Mouse (Mus musculus): ENCODE data around the gene Hspg2.

Gene Hspg2

DNA sequence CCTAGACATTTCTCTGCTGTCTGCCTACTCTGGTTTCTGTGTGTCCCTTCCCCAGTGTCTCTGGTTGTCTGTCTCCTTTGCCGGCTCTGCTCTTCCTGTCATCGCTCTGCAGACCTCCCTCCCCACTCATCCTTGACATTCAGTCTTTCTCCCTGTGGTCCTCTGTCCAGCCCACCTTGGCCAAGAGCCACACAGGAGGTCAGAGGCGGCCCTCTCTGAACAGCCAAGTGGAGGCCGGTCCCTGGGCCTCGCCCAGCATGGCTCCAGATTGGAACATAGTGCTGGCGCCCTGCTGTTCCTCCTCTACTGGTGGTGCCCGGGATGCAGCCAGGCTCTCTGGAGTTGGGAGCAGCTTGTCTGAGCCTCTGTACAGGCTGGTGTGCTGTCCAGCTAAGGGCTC lies 34.2 kb downstream of the Hspg2 start:
- no peak for DNase-seq

- DNase-seq: no peak
Observed at GRCm38 (mm10) chr4:137503509-137503971, 35.0 kb downstream of the Hspg2 start.

- no peak for DNase-seq
Observed at GRCm38 (mm10) chr4:137506629-137507028, 38.1 kb downstream of the Hspg2 start.

- DNase-seq: no peak
Observed at GRCm38 (mm10) chr4:137509528-137509927, 41.0 kb downstream of the Hspg2 start.

DNA sequence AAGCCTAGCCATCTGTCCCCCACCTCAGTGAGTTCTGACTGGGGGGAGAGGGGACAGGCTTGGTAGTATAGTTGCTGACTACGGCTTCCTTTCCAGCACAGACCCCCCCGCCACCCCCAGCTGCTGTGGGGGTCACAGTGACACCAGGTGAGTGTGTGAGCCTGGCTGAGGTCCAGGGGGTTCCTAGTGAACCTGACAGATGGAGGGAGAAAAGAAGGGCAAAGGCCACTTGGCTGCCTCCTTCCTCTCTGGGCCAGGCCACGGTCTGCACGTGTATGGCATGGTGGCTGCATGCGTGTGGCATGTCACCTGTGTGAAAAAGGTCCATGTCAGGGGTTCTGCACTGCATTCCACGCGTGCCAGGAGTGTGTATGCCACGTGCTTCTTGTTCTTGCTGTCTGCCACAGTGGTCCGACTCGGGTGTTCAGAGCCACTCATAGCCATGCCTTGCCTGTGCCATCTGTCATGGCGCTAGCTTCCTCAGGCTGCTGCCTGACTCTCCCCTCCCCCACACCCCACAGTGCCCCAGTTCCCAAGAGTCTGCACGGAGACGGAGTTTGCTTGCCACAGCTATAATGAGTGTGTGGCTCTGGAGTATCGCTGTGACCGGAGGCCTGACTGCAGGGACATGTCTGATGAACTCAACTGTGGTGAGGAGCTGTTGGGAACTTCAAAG lies 41.6 kb downstream of the Hspg2 start:
- DNase-seq: no peak

GRCm38 (mm10) chr4:137512897-137513296 lies 44.3 kb downstream of the Hspg2 start:
- no peak for DNase-seq

- DNase-seq: no peak
Observed at GRCm38 (mm10) chr4:137517989-137518691, 49.6 kb downstream of the Hspg2 start.

DNA sequence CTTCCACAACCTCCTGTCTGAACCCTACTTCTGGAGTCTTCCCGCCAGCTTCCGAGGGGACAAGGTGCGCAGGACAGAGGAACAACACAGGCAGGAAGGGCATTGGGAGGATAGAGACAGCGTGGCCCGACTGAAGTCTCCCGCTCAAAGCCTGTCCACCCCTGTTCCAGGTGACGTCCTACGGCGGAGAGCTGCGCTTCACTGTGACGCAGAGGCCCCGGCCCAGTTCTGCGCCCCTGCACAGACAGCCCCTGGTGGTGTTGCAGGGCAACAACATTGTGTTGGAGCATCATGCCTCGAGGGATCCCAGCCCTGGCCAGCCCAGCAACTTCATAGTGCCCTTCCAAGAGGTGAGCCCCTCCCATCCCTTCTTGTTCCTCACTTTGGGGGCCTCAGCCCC lies 50.2 kb downstream of the Hspg2 start:
- DNase-seq: no peak

GRCm38 (mm10) chr4:137520346-137520745 lies 51.8 kb downstream of the Hspg2 start:
- DNase-seq: peak; percentile 34

- peak; percentile 61 for DNase-seq
Observed at GRCm38 (mm10) chr4:137521966-137522365, 53.4 kb downstream of the Hspg2 start.

DNA sequence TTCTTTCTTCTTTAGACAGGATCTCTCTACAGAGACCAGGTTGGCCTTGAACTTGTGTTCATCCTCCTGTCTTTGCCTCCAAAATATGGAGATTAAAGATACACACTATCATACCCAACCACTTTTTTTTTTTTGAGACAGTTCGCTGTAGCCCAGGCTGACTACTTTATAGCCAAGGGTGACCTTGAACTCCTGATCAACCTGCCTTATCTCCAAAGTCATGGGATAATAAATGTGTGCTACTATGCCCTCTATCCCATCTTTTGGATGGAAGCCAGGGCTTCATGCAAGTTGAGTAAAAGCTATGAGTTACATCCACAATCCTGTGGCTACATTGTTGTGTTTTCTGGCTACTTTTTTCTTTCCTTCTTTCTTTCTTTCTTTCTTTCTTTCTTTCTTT lies 56.9 kb downstream of the Hspg2 start:
- no peak for DNase-seq

GRCm38 (mm10) chr4:137527368-137527767 lies 58.8 kb downstream of the Hspg2 start:
- no peak for DNase-seq

- no peak for DNase-seq
Observed at GRCm38 (mm10) chr4:137527872-137528271, 59.3 kb downstream of the Hspg2 start.

GRCm38 (mm10) chr4:137540356-137540755 lies 71.8 kb downstream of the Hspg2 start:
- DNase-seq: no peak

GRCm38 (mm10) chr4:137542968-137543367 lies 74.4 kb downstream of the Hspg2 start:
- DNase-seq: no peak

GRCm38 (mm10) chr4:137545568-137545967 lies 77.0 kb downstream of the Hspg2 start:
- no peak for DNase-seq

- peak; percentile 34 for DNase-seq
Observed at GRCm38 (mm10) chr4:137546003-137546525, 77.5 kb downstream of the Hspg2 start.

DNA sequence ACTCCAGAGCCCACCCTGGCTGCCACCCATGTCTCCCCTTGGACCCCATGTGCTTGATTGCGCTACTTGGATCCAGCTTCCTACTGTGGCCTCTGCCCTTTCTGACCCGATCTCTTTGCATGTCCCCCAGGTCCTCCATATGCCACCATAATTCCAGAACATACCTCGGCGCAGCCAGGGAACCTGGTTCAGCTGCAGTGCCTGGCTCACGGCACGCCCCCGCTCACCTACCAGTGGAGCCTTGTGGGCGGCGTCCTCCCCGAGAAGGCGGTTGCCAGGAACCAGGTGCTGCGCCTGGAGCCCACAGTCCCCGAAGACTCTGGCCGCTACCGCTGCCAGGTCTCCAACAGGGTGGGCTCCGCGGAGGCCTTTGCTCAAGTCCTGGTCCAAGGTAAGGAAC lies 84.9 kb downstream of the Hspg2 start:
- DNase-seq: peak; percentile 68

DNA sequence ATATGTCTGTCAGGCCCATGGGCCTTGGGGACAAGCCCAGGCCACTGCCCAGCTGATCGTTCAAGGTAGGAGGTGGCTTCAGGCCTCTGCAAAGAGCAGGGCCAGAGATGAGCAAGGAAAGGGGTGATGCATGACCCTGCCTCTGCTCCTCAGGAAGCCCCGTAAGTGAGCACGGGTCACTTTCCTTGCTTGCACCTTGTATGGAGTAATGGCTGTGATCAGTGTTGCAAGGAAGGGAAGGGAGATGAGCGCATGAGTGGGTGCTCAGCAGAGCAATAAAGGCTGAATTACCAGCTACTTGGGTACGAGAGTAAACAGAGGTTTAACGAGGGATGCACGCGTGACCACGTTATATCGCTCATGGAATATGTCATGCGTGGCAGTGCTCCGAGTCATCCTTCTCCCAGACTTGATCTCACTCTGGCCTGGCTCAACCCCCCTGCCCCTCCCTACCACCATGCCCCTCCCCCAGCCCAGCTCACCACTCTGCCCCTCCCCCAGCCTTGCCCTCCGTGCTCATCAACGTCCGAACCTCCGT lies 88.2 kb downstream of the Hspg2 start:
- DNase-seq: no peak

DNA sequence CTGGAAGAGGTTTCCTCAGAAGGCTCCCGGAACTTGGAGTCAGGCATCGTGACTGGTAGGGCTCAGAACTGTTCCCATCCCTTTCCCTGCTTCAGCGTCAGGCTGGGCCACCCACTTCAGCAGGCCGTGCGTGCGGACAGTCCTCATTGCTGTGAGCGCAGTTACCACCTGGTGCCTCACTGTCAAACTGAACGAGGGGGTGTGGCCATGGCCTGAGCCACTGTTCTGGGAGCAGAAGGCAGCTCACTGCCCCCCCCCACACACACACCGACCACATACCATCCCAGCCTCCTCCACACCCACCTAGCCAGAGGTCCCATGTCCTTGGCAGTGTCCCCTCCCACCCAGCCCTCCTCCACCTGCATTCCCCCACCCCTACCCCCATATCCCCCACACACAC lies 101.3 kb downstream of the Hspg2 start:
- no peak for DNase-seq

GRCm38 (mm10) chr4:137574469-137574868 lies 105.9 kb downstream of the Hspg2 start, which contains the start of gene Ldlrad2:
Gene Ldlrad2, minus strand, starts transcription at chr4:137574569.
- no peak for DNase-seq

GRCm38 (mm10) chr4:137577486-137577885 lies 108.9 kb downstream of the Hspg2 start:
- no peak for DNase-seq

DNA sequence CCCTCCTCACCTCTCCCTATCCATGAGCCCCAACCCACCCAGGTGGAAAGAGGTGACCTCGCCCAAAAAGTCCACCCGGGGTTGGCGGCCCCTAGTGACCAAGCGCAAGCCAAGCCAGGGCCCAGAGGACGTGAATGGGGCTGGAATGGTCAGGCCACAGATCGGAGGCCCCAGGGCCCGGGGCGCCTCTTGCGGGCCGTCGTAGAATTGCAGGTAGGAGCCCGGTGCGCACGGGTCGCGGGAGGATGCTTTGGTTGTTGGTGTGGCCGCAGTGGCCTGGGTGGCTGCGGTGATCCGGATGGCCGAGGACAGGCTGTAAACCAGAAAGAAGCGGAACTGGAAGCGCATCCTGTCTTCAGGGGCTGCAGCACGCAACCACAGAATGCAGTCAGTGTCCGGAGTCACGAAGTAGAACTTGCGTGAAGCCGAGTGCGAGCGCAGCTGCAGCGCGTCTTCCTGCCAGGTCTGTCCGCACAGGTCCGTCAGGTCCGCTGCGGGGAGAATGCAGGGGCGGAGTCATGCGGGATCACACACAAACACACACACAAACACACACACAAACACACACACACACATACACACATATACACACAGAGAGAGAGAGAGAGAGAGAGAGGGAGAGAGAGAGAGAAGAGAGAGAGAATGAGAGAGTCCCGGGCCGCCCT lies 109.7 kb downstream of the Hspg2 start:
- peak; percentile 82 for DNase-seq
